Mouse (Mus musculus): ENCODE results near the gene Hhatl.

DNA sequence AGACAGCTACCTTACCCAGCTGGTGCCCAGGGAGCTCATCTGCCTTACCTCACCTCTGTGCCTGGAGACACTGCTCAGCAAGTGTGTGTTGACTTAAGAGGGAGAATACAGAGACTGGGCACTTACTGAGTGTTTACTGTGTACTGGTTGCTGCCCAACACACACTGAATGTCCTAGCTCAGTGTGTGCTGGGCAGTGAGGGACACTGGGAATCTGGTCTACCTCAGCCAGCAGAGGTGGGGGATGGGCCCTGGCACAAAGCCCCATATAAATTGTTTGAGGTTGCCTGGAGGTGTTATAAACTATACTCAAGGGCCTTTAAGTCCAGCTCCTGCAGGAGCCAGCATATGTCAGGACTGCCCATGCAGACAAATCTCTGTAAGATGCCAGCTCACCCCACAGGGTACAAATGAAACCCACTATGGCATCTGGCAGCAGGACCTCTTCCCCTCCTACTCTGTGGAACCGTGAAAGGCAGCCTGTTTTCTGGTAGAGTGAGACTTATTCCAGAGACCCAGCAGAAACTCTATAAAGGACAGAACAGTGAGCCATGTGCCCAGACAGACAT lies 2.7 kb upstream of the Hhatl start:
- TF ChIP-seq CTCF (IDR thresholded peaks at IDR 0.05; ENCODE audit: low read depth) (no peak), EP300 (optimal IDR thresholded peaks at IDR 0.05) (no peak)
